Mouse (Mus musculus): ENCODE measurements at regions not wholly inside any gene's neighbourhood (a gene's known extent, or its start where the extent isn't known, plus 50 kb on each side); places are given as distances from the start of the nearest gene placed in this dataset.

DNA sequence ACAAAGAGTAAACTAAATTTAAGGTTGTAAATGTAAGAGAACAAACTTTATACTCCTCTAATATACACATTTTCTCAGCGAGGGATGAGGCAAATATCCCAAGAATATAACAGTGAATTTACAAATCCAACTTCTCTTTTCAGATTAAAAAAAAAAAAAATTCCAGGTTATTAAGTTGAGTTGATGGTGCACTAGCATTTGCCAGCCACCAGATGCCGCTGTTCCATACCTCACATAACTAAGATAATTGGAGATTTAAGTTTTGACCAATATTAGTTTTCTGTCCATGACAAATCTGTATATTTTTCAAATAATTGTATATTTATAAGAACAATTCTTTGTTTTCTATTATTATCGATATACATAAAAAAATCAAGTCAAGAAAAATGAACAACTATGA lies 319.9 kb upstream of the Kcnh7 start:
- H3K4me2 ChIP-seq (ENCODE audit: low read depth), result no peak overlapping the region
- H3K9ac ChIP-seq (ENCODE audit: low read length), result no peak overlapping the region
- ATAC-seq (ENCODE audit: insufficient read depth, low FRiP score, low TSS enrichment), result no peak
- H3K27me3 ChIP-seq (ENCODE audit: control insufficient read depth, insufficient read depth, low read length), result no peaks in the 10 kb centered on the region
- H3K27ac ChIP-seq (ENCODE audit: low read depth, low read length), result no peak overlapping the region
- H3K4me1 ChIP-seq (ENCODE audit: control insufficient read depth, insufficient read depth, low read length), result no peaks in the 10 kb centered on the region
- no peaks in the 10 kb centered on the region for H3K9me3 ChIP-seq (ENCODE audit: control insufficient read depth, low read length)
- WGBS, result 8% methylated on average over 3 of the region's 3 CpGs
- H3K36me3 ChIP-seq (ENCODE audit: control insufficient read depth, insufficient read depth, low read length), result no peaks in the 10 kb centered on the region
- peak; percentile 43 for DNase-seq (ENCODE audit: low spot score)
- no peak overlapping the region for H3K4me3 ChIP-seq (ENCODE audit: low read depth, low read length)

DNA sequence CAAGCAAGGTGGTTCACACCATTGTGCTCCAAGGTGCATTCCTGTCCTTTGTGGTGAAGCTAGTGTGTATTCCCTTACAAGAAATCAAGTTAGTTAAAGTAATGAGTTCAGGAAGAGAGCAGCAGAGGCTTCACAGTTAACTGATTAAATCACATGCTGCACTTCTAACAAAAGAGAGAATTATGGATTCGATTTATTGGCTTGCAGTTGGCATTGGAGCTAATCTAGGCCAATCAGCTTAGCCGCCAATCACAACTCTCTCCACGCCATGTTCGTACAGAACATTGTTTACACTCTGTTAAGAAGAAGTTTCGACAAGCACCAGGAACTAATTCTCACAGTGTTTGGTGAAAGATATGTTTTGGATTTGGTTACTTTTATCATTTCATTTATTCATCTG lies 292.3 kb upstream of the Kcnh7 start:
- H3K4me2 ChIP-seq (ENCODE audit: low read depth), result no peak overlapping the region
- ATAC-seq (ENCODE audit: insufficient read depth, low FRiP score, low TSS enrichment) (no peak), DNase-seq (ENCODE audit: low spot score) (no peak)
- no peaks in the 10 kb centered on the region for H3K9me3 ChIP-seq (ENCODE audit: control insufficient read depth, low read length)
- WGBS, result 76% methylated on average over 5 of the region's 5 CpGs
- H3K27ac ChIP-seq (ENCODE audit: low read depth, low read length), result no peak overlapping the region
- H3K4me1 ChIP-seq (ENCODE audit: control insufficient read depth, insufficient read depth, low read length), result no peaks in the 10 kb centered on the region
- no peaks in the 10 kb centered on the region for H3K27me3 ChIP-seq (ENCODE audit: control insufficient read depth, insufficient read depth, low read length)
- H3K9ac ChIP-seq (ENCODE audit: low read length), result no peak overlapping the region
- H3K4me3 ChIP-seq (ENCODE audit: low read depth, low read length), result no peak overlapping the region
- no peaks in the 10 kb centered on the region for H3K36me3 ChIP-seq (ENCODE audit: control insufficient read depth, insufficient read depth, low read length)

DNA sequence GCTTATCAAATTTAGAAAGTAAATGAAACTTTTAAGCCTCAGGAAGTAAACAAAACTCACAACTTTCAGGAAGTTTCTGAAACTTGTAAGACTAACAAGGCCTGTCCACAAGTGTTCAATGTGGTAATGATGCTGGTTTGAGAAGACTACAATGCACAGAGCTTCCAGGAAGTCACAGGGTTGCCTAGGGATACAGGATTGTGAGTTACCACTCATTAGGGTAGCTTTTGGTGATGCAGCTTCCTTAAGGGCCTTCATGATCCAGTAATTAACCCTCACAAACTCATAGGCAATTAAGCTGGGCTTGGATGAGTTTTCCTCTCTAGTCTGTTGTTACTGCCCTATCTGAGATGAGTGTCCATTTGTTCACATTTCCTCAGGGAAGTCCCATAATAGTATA lies 291.2 kb upstream of the Kcnh7 start:
- Histone ChIP-seq H3K27me3 (ENCODE audit: control insufficient read depth, insufficient read depth, low read length) (no peaks in the 10 kb centered on the region), H3K4me3 (ENCODE audit: low read depth, low read length) (no peak overlapping the region), H3K36me3 (ENCODE audit: control insufficient read depth, insufficient read depth, low read length) (no peaks in the 10 kb centered on the region), H3K9ac (ENCODE audit: low read length) (no peak overlapping the region), H3K4me2 (ENCODE audit: low read depth) (no peak overlapping the region), H3K4me1 (ENCODE audit: control insufficient read depth, insufficient read depth, low read length) (no peaks in the 10 kb centered on the region), H3K9me3 (ENCODE audit: control insufficient read depth, low read length) (no peaks in the 10 kb centered on the region), H3K27ac (ENCODE audit: low read depth, low read length) (no peak overlapping the region)
- ATAC-seq (ENCODE audit: insufficient read depth, low FRiP score, low TSS enrichment) (no peak), DNase-seq (ENCODE audit: low spot score) (no peak)

DNA sequence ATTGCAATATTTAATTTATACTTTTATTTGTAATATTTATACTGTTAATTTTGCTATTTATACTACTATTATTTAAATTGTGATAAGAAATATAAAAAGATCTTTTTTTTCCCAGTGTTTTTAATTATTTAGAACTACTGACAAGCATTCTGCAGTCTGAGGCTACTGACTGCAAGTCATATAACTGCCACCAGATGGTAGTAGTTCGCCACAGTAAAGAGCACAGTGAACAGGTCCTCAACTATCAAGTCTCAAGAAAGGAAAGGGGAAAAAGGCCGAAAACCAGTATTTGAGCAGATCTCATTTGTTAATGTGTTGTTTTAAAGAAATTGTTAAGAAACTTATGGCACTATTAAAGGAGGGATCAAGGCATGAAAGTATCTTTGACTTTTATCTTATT lies 289.6 kb upstream of the Kcnh7 start:
- no peak overlapping the region for H3K27ac ChIP-seq (ENCODE audit: low read depth, low read length)
- peak; percentile 56 for DNase-seq (ENCODE audit: low spot score)
- no peaks in the 10 kb centered on the region for H3K36me3 ChIP-seq (ENCODE audit: control insufficient read depth, insufficient read depth, low read length)
- ATAC-seq (ENCODE audit: insufficient read depth, low FRiP score, low TSS enrichment), result peak; percentile 83; the same call in 1 of the 2 replicates
- H3K9ac ChIP-seq (ENCODE audit: low read length), result no peak overlapping the region
- WGBS, result 26% methylated on average over 2 of the region's 2 CpGs
- H3K4me2 ChIP-seq (ENCODE audit: low read depth), result no peak overlapping the region
- H3K4me3 ChIP-seq (ENCODE audit: low read depth, low read length), result no peak overlapping the region
- no peaks in the 10 kb centered on the region for H3K9me3 ChIP-seq (ENCODE audit: control insufficient read depth, low read length)
- H3K4me1 ChIP-seq (ENCODE audit: control insufficient read depth, insufficient read depth, low read length), result no peaks in the 10 kb centered on the region
- H3K27me3 ChIP-seq (ENCODE audit: control insufficient read depth, insufficient read depth, low read length), result no peaks in the 10 kb centered on the region

DNA sequence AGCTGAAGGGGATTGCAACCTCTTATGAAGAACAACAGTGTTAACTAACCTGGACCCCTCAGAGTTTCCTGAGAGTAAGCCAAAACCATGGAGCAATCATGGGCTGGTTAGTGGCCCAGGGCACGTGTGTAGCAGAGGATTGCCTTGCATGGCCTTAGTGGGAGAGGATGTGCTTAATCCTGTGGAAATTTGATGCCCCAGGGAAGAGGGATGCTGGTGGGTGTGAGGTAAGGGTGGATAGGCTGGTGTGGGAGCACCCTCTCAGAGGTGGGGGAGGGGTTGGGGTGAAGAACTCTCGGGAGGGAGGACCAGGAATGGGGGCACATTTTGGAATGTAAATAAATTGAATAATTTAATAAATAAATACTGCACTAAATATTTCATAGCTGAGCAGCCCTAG lies 288.2 kb upstream of the Kcnh7 start:
- Histone ChIP-seq H3K27ac (ENCODE audit: low read depth, low read length) (no peak overlapping the region), H3K9ac (ENCODE audit: low read length) (no peak overlapping the region), H3K9me3 (ENCODE audit: control insufficient read depth, low read length) (no peaks in the 10 kb centered on the region), H3K27me3 (ENCODE audit: control insufficient read depth, insufficient read depth, low read length) (no peaks in the 10 kb centered on the region), H3K36me3 (ENCODE audit: control insufficient read depth, insufficient read depth, low read length) (no peaks in the 10 kb centered on the region), H3K4me2 (ENCODE audit: low read depth) (no peak overlapping the region), H3K4me1 (ENCODE audit: control insufficient read depth, insufficient read depth, low read length) (no peaks in the 10 kb centered on the region), H3K4me3 (ENCODE audit: low read depth, low read length) (no peak overlapping the region)
- DNase-seq (ENCODE audit: low spot score) (no peak), ATAC-seq (ENCODE audit: insufficient read depth, low FRiP score, low TSS enrichment) (no peak)
- 61% methylated on average over 2 of the region's 2 CpGs for WGBS

DNA sequence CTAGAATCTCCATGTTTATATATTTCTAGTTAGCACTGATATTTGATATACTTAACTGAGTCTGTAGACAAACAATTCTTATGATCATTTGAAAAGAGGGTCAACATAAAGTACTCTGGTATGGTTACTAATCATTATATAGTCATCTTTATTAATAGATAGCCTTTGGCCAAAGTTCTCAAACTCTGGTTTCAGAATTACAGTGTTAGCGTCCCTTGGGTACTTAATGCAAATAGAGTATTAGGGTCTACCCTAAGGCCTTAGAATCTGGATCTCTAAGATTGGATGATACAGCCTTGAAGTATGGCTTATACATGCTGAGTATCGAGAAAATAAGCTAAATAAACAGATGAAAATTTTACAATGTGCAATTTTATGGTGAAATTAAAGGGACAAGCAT lies 275.0 kb upstream of the Kcnh7 start:
- H3K9me3 ChIP-seq (ENCODE audit: control insufficient read depth, low read length), result no peaks in the 10 kb centered on the region
- H3K4me3 ChIP-seq (ENCODE audit: low read depth, low read length), result no peak overlapping the region
- WGBS, result 80% methylated on average over 2 of the region's 2 CpGs
- H3K27me3 ChIP-seq (ENCODE audit: control insufficient read depth, insufficient read depth, low read length), result no peaks in the 10 kb centered on the region
- no peak overlapping the region for H3K27ac ChIP-seq (ENCODE audit: low read depth, low read length)
- H3K4me1 ChIP-seq (ENCODE audit: control insufficient read depth, insufficient read depth, low read length), result no peaks in the 10 kb centered on the region
- DNase-seq (ENCODE audit: low spot score) (no peak), ATAC-seq (ENCODE audit: insufficient read depth, low FRiP score, low TSS enrichment) (no peak)
- H3K4me2 ChIP-seq (ENCODE audit: low read depth), result no peak overlapping the region
- no peaks in the 10 kb centered on the region for H3K36me3 ChIP-seq (ENCODE audit: control insufficient read depth, insufficient read depth, low read length)
- H3K9ac ChIP-seq (ENCODE audit: low read length), result no peak overlapping the region

DNA sequence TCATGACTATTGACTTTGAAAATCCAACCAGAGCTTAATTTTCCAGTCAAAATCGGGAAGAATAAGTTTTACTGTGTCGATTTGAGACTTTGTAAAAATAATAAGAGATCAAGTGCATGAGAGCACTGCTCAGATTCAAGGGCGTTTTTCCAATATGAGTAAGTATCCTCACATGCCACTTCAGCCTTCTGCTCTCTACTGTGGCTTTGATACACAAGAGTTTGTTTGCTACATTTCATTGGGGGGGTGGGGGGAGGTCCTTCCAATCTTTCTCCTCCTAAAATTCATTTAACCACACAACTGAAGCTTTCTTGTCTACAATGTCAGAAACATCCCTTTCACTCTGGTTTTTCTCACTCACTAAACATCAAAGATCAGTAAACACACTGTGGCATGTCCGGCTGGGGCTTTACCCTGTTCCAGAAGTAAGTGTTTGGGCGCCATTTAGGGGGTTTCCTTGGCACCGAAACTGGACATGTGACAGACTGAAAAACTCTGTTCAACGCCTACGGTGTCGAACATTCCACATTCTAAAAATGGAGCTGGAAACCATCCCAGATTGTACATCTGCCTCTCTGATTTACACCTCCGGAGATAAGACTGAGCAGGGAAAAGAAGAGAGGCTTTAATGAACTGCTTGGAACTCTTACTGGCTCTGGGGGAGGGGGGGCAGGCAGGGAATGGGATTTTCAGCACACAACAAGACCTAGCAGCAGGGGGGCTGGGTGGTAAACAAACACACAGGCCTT lies 270.4 kb upstream of the Kcnh7 start:
- Histone ChIP-seq H3K9me3 (ENCODE audit: control insufficient read depth, low read length) (no peaks in the 10 kb centered on the region), H3K36me3 (ENCODE audit: control insufficient read depth, insufficient read depth, low read length) (no peaks in the 10 kb centered on the region), H3K27ac (ENCODE audit: low read depth, low read length) (no peak overlapping the region), H3K4me1 (ENCODE audit: control insufficient read depth, insufficient read depth, low read length) (no peaks in the 10 kb centered on the region), H3K4me2 (ENCODE audit: low read depth) (no peak overlapping the region), H3K27me3 (ENCODE audit: control insufficient read depth, insufficient read depth, low read length) (no peaks in the 10 kb centered on the region), H3K9ac (ENCODE audit: low read length) (no peak overlapping the region), H3K4me3 (ENCODE audit: low read depth, low read length) (no peak overlapping the region)
- no peak for ATAC-seq (ENCODE audit: insufficient read depth, low FRiP score, low TSS enrichment)
- DNase-seq (ENCODE audit: low spot score), result no peak
- 77% methylated on average over 10 of the region's 10 CpGs for WGBS

DNA sequence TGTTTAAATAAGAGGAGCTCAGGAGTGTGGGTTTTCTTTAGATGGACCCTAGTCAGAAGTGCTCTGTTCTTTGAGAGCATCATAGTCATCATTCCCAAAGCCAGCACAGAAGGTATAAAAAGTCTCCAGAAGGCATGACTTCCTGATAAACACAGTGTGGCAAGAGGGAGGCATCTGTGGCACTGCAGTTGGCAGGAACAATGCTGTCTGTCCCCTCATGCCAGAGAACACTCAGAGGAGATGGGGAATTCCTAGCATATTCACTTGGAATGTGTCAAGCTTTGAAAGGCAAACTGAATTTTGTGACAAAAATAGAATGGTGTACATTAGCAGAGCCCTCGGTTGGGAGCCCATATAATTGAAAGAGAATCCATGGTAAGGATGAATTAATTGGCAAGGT lies 268.8 kb upstream of the Kcnh7 start:
- H3K36me3 ChIP-seq (ENCODE audit: control insufficient read depth, insufficient read depth, low read length), result no peaks in the 10 kb centered on the region
- no peak overlapping the region for H3K9ac ChIP-seq (ENCODE audit: low read length)
- ATAC-seq (ENCODE audit: insufficient read depth, low FRiP score, low TSS enrichment), result no peak
- no peak overlapping the region for H3K27ac ChIP-seq (ENCODE audit: low read depth, low read length)
- H3K27me3 ChIP-seq (ENCODE audit: control insufficient read depth, insufficient read depth, low read length), result no peaks in the 10 kb centered on the region
- H3K4me2 ChIP-seq (ENCODE audit: low read depth), result no peak overlapping the region
- 78% methylated on average over 1 of the region's 1 CpGs for WGBS
- no peak overlapping the region for H3K4me3 ChIP-seq (ENCODE audit: low read depth, low read length)
- H3K4me1 ChIP-seq (ENCODE audit: control insufficient read depth, insufficient read depth, low read length), result no peaks in the 10 kb centered on the region
- H3K9me3 ChIP-seq (ENCODE audit: control insufficient read depth, low read length), result no peaks in the 10 kb centered on the region
- no peak for DNase-seq (ENCODE audit: low spot score)

DNA sequence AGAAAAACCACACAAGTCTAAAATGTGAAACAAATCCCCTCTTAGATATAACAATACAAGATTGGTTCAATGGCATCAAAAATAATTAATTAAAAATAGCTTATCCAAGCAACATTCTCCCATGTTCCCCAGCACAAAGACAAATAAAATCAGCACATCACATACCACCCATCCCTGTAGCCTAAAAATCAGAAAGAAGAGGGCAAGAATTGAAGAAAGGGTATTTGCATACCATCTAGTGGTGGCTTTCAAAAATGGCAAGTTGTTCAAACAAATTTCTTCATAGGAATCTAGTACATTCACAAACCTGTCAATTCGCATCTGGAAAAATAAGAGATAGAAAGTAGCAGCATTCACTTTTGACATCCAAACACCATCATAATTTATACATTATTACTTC lies 268.1 kb upstream of the Kcnh7 start:
- no peaks in the 10 kb centered on the region for H3K4me1 ChIP-seq (ENCODE audit: control insufficient read depth, insufficient read depth, low read length)
- no peak for DNase-seq (ENCODE audit: low spot score)
- H3K36me3 ChIP-seq (ENCODE audit: control insufficient read depth, insufficient read depth, low read length), result no peaks in the 10 kb centered on the region
- 80% methylated on average over 1 of the region's 1 CpGs for WGBS
- no peak overlapping the region for H3K4me3 ChIP-seq (ENCODE audit: low read depth, low read length)
- H3K9ac ChIP-seq (ENCODE audit: low read length), result no peak overlapping the region
- H3K27ac ChIP-seq (ENCODE audit: low read depth, low read length), result no peak overlapping the region
- ATAC-seq (ENCODE audit: insufficient read depth, low FRiP score, low TSS enrichment), result no peak
- H3K27me3 ChIP-seq (ENCODE audit: control insufficient read depth, insufficient read depth, low read length), result no peaks in the 10 kb centered on the region
- no peaks in the 10 kb centered on the region for H3K9me3 ChIP-seq (ENCODE audit: control insufficient read depth, low read length)
- no peak overlapping the region for H3K4me2 ChIP-seq (ENCODE audit: low read depth)

All from neural tube, embryonic 11.5 days (tissue).